Mouse (Mus musculus) ZHBTc4 (cell line): Measurements from ENCODE around the gene Vipr2.

Experiments
- DNase-seq: peaks from one replicate; pipeline ENCODE4 v3.0.0-alpha.2; 2011; ENCODE audit warnings: low read depth, low spot score

The Vipr2 gene

DNA sequence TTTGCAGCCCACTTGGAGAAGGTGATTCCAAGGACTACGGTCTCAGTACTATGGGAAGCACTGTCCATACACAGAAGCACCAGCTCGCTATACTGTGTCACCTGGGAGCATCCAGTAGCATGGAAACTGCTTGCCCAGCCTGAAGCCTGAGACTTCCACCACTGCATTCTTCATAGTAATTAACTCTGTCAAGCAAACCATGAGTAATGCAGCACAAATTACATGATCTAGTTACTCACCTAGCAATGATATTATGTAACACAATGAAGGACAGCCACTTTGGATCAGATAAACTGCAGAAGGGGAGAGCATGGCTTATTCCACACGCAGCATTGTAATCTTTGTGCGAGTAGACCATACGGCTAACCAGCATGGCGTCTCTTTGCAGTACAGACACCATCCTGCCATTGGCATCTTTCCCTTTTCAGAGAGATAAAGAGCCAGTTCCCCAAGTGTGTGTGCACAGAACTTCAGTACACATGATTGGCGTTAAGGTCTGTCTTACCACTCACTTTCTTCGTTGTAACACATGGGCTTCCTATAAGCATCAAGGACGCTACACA is 75.4 kb downstream of the Vipr2 start:
- no peak for DNase-seq

- DNase-seq = no peak
Observed at GRCm38 (mm10) chr12:116156792-116157532, 79.4 kb downstream of the Vipr2 start.

- DNase-seq = no peak
Observed at GRCm38 (mm10) chr12:116159223-116159622, 81.7 kb downstream of the Vipr2 start.

DNA sequence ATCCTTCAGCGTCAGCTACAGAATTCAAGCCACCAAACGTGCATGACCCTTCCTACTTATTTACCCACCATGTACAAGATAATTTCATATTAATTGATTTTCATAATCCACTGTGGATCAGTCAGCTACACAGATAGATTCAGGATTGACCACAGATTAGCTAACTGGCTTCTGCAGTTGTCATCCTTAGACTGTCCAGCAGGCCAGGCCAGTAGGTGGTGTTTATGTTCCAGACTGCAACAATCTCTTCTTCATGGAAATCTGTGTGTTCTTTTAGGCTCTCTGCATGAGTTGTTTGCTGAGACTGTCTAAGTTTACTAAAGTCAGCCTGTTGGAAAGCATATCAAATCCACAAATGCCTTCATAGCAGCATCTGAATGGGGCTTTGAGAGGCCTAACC is 82.2 kb downstream of the Vipr2 start:
- DNase-seq = no peak

DNA sequence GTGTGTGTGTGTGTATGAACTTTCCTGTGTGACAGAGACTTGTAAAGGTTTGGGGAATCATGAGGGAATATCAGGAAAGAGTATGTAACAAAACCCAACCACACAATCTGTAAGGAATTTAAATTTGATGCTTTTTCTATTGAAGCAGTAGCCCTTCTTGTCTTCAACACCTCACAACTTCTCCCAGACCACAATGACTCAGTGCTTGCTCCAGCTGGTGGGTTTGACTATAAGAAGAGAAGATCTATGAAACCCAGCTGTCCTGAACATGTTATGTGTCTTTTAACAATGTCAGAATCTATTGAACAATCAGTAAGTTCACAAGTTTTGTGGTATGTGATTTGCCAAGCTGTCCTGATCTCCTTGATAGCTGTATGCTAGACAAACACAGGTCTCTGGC is 87.8 kb downstream of the Vipr2 start:
- DNase-seq = no peak

DNA sequence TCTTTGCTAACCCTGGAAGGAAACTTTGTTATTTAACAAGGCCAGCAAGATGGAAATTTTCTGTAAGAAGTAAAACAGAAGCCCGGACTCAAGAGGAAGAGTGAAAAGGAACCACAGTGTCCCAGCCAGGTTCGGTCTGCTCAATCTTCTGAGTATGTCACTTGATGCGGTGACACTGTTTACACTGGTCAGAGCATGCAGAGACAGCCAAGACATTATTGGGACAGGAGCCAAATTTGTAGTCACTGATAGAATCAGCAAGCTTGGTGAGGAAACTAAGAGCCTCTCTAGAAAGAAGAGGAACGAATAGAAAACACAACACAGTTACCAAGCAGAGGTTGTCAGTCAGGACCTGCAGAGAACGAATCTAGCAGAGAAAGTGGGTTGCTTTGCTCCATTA is 92.1 kb downstream of the Vipr2 start:
- DNase-seq = no peak

- peak; percentile 16 for DNase-seq
Observed at GRCm38 (mm10) chr12:116176930-116177329, 99.4 kb downstream of the Vipr2 start.

GRCm38 (mm10) chr12:116181436-116182050 is 104.0 kb downstream of the Vipr2 start:
- no peak for DNase-seq

GRCm38 (mm10) chr12:116182376-116182775 is 104.8 kb downstream of the Vipr2 start:
- no peak for DNase-seq

DNA sequence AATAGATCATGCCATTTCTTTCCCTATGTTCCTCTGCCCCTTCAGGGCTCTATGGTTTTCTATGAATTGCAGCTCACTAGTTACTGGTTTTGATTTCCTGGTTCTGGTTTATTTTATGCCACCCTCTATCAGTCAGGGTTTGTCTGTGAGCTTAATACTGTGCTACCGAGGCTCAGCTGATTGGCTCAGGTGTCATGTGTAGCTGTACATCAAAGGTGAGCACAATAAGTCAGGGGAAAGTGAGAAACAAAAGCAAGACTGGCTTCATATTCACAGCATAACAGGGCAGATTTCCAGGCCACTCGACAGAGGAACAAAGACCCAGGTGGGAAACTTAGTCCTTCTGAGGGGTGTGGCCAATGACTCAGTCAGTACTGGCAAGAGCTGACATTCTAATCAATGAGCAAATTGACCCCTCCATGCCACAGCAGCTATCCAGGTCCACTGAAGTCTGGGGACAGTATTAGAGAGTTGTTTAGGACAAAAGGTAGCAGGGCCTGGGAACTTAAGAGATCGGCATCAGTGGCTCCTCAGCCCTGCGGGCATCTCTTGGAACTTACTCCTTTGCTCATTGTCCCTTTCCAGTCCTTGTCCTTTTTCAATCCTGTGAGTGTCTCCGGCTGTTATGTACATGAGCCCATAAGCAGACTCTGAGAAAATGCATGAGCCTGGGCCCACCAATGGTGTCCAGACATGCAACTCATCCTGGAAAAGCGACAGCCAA is 105.8 kb downstream of the Vipr2 start:
- DNase-seq = no peak

DNA sequence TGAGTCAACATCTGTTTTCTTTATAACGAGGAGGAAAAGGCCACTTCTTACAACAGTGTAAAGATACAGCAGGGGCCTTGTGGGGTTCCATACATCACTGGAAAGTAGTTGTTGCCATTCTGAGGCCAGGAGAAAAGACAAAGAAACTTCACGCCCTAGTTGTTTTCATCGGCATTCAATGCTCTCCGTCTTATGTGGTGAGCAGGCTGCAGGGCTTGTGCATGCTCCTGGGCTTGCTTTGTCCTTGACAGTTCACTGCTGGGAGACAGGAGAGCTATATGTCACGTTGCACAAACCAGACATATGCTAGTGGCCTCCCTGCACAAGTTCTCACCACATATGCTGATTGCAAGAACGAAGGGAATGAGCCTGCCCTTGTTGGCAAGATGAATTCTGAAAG is 116.4 kb downstream of the Vipr2 start:
- DNase-seq = no peak

DNA sequence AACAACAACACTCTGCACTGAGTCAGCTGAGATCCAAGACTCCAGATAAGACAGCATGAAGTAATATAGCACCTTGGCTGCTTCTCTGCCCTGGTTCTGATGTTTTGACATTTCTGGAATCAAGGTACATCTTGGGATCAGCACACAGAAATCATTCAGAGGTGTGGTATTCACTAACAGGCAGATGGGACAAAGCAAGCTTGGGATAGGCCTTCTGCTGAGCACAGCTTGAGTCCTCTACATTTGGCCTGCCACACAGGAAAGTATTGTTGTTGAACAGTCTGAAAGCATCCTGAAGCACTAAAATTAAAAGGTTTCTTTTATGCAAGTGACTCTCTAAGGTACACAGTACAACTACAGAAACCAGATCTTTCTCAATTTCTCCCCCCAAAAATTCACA is 117.1 kb downstream of the Vipr2 start:
- DNase-seq = no peak
